Mouse (Mus musculus) embryo, embryonic 11 days (tissue): ENCODE data around the gene Syn3.
"Not testable (repeated sequence)": the region's sequence is repeated elsewhere in the genome, so short reads cannot be mapped to it uniquely, and the experiment has no call there.

Source experiments
- DNase-seq: peaks from one replicate; pipeline ENCODE4 v3.0.0-alpha.2; 2015

The Syn3 gene

GRCm38 (mm10) chr10:86136249-86136648 is 362.4 kb downstream of the Syn3 start:
- DNase-seq, result no peak

GRCm38 (mm10) chr10:86134848-86135247 is 363.8 kb downstream of the Syn3 start:
- DNase-seq, result no peak

GRCm38 (mm10) chr10:86134336-86134735 is 364.4 kb downstream of the Syn3 start:
- no peak for DNase-seq

GRCm38 (mm10) chr10:86132420-86132956 is 366.2 kb downstream of the Syn3 start:
- DNase-seq, result no peak

GRCm38 (mm10) chr10:86129046-86129445 is 369.6 kb downstream of the Syn3 start:
- DNase-seq, result no peak

- no peak for DNase-seq
Measured at GRCm38 (mm10) chr10:86126478-86126877, 372.2 kb downstream of the Syn3 start.

- DNase-seq, result no peak
Measured at GRCm38 (mm10) chr10:86125421-86125820, 373.3 kb downstream of the Syn3 start.

- DNase-seq, result no peak
Measured at GRCm38 (mm10) chr10:86124115-86124514, 374.6 kb downstream of the Syn3 start.

- no peak for DNase-seq
Measured at GRCm38 (mm10) chr10:86123224-86123623, 375.5 kb downstream of the Syn3 start.

GRCm38 (mm10) chr10:86122456-86122855 is 376.2 kb downstream of the Syn3 start:
- not testable (repeated sequence) for DNase-seq

GRCm38 (mm10) chr10:86116268-86116667 is 382.4 kb downstream of the Syn3 start:
- no peak for DNase-seq

- DNase-seq, result no peak
Measured at GRCm38 (mm10) chr10:86114431-86114848, 384.3 kb downstream of the Syn3 start.

GRCm38 (mm10) chr10:86108797-86109196 is 389.9 kb downstream of the Syn3 start:
- DNase-seq, result no peak

GRCm38 (mm10) chr10:86107681-86108080 is 391.0 kb downstream of the Syn3 start:
- no peak for DNase-seq

- DNase-seq, result peak; percentile 19
Measured at GRCm38 (mm10) chr10:86103976-86104375, 394.7 kb downstream of the Syn3 start.

- DNase-seq, result no peak
Measured at GRCm38 (mm10) chr10:86100281-86100851, 398.3 kb downstream of the Syn3 start.

GRCm38 (mm10) chr10:86098363-86098762 is 400.3 kb downstream of the Syn3 start:
- DNase-seq, result no peak

GRCm38 (mm10) chr10:86093109-86094035 is 405.3 kb downstream of the Syn3 start:
- DNase-seq, result no peak

GRCm38 (mm10) chr10:86091919-86092318 is 406.8 kb downstream of the Syn3 start:
- no peak for DNase-seq

- DNase-seq, result no peak
Measured at GRCm38 (mm10) chr10:86079921-86080320, 418.8 kb downstream of the Syn3 start.

- DNase-seq, result no peak
Measured at GRCm38 (mm10) chr10:86078761-86079160, 419.9 kb downstream of the Syn3 start.

- no peak for DNase-seq
Measured at GRCm38 (mm10) chr10:86077272-86077671, 421.4 kb downstream of the Syn3 start.

GRCm38 (mm10) chr10:86074971-86075711 is 423.6 kb downstream of the Syn3 start:
- no peak for DNase-seq
